Mouse (Mus musculus) splenic B cell, adult 2 months (primary cell): ENCODE results near the gene Mgst3.

Source experiments
- DNase-seq: peaks from one replicate; pipeline ENCODE4 v3.0.0-alpha.2; 2011; ENCODE audit warnings: low read depth, low spot score
- H3K27me3 ChIP-seq: 2 replicates; pipeline ENCODE4 v1.6.1; 2012; ENCODE audit warnings: mild to moderate bottlenecking, low read length, moderate library complexity, mixed read lengths; ENCODE audit not compliant: control insufficient read depth, poor library complexity, insufficient read depth, severe bottlenecking
- H3K36me3 ChIP-seq: 2 replicates; pipeline ENCODE4 v1.6.1; 2012; ENCODE audit warnings: mild to moderate bottlenecking, low read length, moderate library complexity, mixed read lengths; ENCODE audit not compliant: control insufficient read depth, poor library complexity, insufficient read depth, severe bottlenecking

Mgst3 gene

GRCm38 (mm10) chr1:167393281-167393680 lies 360 bp downstream of the Mgst3 start:
- no peak for DNase-seq
- H3K36me3 ChIP-seq = no peaks in the 10 kb centered on the region

GRCm38 (mm10) chr1:167392687-167393086 lies 954 bp downstream of the Mgst3 start:
- Histone ChIP-seq H3K27me3 (no peaks in the 10 kb centered on the region), H3K36me3 (no peaks in the 10 kb centered on the region)
- DNase-seq = no peak

More at GRCm38 (mm10) chr1:167393281-167393680, 360 bp downstream of the Mgst3 start:
- H3K27me3 ChIP-seq = no peaks in the 10 kb centered on the region

GRCm38 (mm10) chr1:167392031-167392640 lies 1.5 kb downstream of the Mgst3 start:
- Histone ChIP-seq H3K36me3 (no peaks in the 10 kb centered on the region), H3K27me3 (no peaks in the 10 kb centered on the region)
- no peak for DNase-seq

- Histone ChIP-seq H3K36me3 (no peaks in the 10 kb centered on the region), H3K27me3 (no peaks in the 10 kb centered on the region)
- DNase-seq = no peak
Measured at GRCm38 (mm10) chr1:167391241-167391640, 2.4 kb downstream of the Mgst3 start.

- no peak for DNase-seq
- Histone ChIP-seq H3K36me3 (no peaks in the 10 kb centered on the region), H3K27me3 (no peaks in the 10 kb centered on the region)
Measured at GRCm38 (mm10) chr1:167390381-167390780, 3.3 kb downstream of the Mgst3 start.

- no peaks in the 10 kb centered on the region for H3K27me3 ChIP-seq
- DNase-seq = no peak
- H3K36me3 ChIP-seq = no peaks in the 10 kb centered on the region
Measured at GRCm38 (mm10) chr1:167389584-167389983, 4.1 kb downstream of the Mgst3 start.

GRCm38 (mm10) chr1:167388571-167388970 lies 5.1 kb downstream of the Mgst3 start:
- Histone ChIP-seq H3K27me3 (no peaks in the 10 kb centered on the region), H3K36me3 (no peaks in the 10 kb centered on the region)
- no peak for DNase-seq

- Histone ChIP-seq H3K27me3 (no peaks in the 10 kb centered on the region), H3K36me3 (no peaks in the 10 kb centered on the region)
- no peak for DNase-seq
Measured at GRCm38 (mm10) chr1:167387796-167388195, 5.8 kb downstream of the Mgst3 start.

- no peaks in the 10 kb centered on the region for H3K27me3 ChIP-seq
- no peak for DNase-seq
- no peaks in the 10 kb centered on the region for H3K36me3 ChIP-seq
Measured at GRCm38 (mm10) chr1:167387310-167387709, 6.3 kb downstream of the Mgst3 start.

- H3K27me3 ChIP-seq = no peaks in the 10 kb centered on the region
- no peaks in the 10 kb centered on the region for H3K36me3 ChIP-seq
- DNase-seq = no peak
Measured at GRCm38 (mm10) chr1:167386466-167386865, 7.2 kb downstream of the Mgst3 start.

GRCm38 (mm10) chr1:167385636-167386035 lies 8.0 kb downstream of the Mgst3 start:
- Histone ChIP-seq H3K36me3 (no peaks in the 10 kb centered on the region), H3K27me3 (no peaks in the 10 kb centered on the region)
- no peak for DNase-seq

GRCm38 (mm10) chr1:167385211-167385610 lies 8.4 kb downstream of the Mgst3 start:
- Histone ChIP-seq H3K27me3 (no peaks in the 10 kb centered on the region), H3K36me3 (no peaks in the 10 kb centered on the region)
- no peak for DNase-seq

GRCm38 (mm10) chr1:167384156-167384555 lies 9.5 kb downstream of the Mgst3 start:
- H3K27me3 ChIP-seq = no peaks in the 10 kb centered on the region
- DNase-seq = no peak
- H3K36me3 ChIP-seq = no peaks in the 10 kb centered on the region

- Histone ChIP-seq H3K36me3 (no peaks in the 10 kb centered on the region), H3K27me3 (no peaks in the 10 kb centered on the region)
- no peak for DNase-seq
Measured at GRCm38 (mm10) chr1:167383178-167383577, 10.5 kb downstream of the Mgst3 start.

GRCm38 (mm10) chr1:167382763-167383162 lies 10.9 kb downstream of the Mgst3 start:
- Histone ChIP-seq H3K27me3 (no peaks in the 10 kb centered on the region), H3K36me3 (no peaks in the 10 kb centered on the region)
- DNase-seq = no peak

GRCm38 (mm10) chr1:167382316-167382715 lies 11.3 kb downstream of the Mgst3 start:
- Histone ChIP-seq H3K27me3 (no peaks in the 10 kb centered on the region), H3K36me3 (no peaks in the 10 kb centered on the region)
- DNase-seq = no peak
